Mouse (Mus musculus): ENCODE results near the gene Col24a1. TPM values are rescaled to one million over a fixed set of nuclear protein-coding genes. Genes with fewer than 3 reads are reported as not detected.
A peak's percentile ranks its signal among the peaks of the same experiment; 100 is the strongest.
"Not testable (repeated sequence)": the region's sequence is repeated elsewhere in the genome, so short reads cannot be mapped to it uniquely, and the experiment has no call there.

Col24a1 gene
- total RNA-seq, 2 experiments from 2014 or later: 1.1 to 1.3 TPM

DNA sequence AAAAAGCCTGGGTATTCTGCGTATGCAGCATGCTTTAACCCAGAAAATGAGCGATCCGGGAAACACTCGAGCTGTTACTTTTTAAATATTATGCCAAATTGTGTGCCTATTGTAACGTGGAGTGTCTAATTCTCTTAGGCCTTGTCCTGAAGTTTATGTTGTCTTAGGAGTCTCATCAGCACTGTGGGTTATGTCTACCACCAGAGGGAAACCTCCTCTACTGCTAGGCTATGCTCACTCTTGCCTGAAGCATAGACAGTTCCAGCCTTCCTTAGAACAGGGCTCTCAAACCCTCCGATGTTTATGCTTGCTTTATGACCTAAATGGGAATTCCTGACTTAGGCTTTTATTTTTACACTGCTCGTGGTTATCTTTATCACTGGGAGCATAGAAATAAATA lies 146.8 kb downstream of the Col24a1 start:
- intact Hi-C loops (cut with DNase I): loop anchor here (5.0 kb wide), 1 partner anchor 147 kb away; the partner anchor contains the start of gene Col24a1
- no peak for DNase-seq

- no peak for DNase-seq
- intact Hi-C loops (cut with DNase I): no loop called here
Measured at GRCm38 (mm10) chr3:145440993-145441392, 148.7 kb downstream of the Col24a1 start.

DNA sequence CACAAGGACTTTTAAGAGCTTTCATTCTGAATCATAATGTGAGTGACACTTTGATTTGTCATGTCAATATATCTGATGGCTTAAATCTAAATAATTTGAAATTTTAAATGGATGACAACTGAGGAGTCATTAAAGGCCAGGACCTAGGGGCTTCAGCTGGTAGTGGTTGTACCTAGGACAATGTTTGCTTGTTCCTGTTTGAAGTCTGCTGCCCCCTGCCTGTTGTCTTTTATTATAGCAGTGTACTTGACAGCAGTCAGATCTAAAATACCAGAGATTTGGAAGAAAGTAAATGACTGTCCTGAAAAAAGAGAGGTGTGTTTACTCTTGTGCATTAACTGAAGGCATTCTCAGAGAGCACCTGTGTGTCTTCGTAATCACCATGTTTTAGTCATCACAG lies 150.0 kb downstream of the Col24a1 start:
- intact Hi-C loops (cut with DNase I): loop anchor here (1.0 to 2.0 kb wide), 2 partner anchors 78 to 295 kb away; no protein-coding TSS in a partner anchor
- peak; percentile 46 to 71 for DNase-seq

- intact Hi-C loops (cut with DNase I): loop anchor here (2.0 kb wide), 1 partner anchor 296 kb away; no protein-coding TSS in a partner anchor
Measured at GRCm38 (mm10) chr3:145443167-145443566, 150.9 kb downstream of the Col24a1 start.

GRCm38 (mm10) chr3:145457039-145457438 lies 164.8 kb downstream of the Col24a1 start:
- intact Hi-C loops (cut with DNase I): no loop called here

More at GRCm38 (mm10) chr3:145443167-145443566, 150.9 kb downstream of the Col24a1 start:
- not testable (repeated sequence) for DNase-seq

DNA sequence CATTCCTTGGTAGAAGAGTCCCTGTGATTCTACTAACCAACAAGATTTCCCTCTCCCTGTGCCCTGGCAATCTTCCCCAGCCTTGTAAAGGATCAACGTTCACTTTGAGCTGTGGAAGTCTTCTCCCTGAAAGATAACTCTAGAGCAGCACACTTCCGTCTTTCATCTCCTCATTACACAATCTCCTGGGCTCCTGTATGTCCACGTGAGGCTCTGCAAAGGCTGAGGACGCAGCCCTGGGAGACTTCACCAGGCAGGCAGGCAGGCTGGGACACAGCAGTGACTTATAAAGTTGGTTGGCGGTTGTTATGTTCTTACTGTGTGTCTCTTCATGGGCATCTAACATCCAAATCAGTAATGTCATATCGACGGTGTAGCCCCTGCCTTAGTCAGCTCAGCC lies 170.1 kb downstream of the Col24a1 start:
- peak; percentile 2 to 26 for DNase-seq
- intact Hi-C loops (cut with DNase I): no loop called here

More at GRCm38 (mm10) chr3:145457039-145457438, 164.8 kb downstream of the Col24a1 start:
- no peak for DNase-seq

- DNase-seq: no peak
- intact Hi-C loops (cut with DNase I): no loop called here
Measured at GRCm38 (mm10) chr3:145463731-145464130, 171.5 kb downstream of the Col24a1 start.

DNA sequence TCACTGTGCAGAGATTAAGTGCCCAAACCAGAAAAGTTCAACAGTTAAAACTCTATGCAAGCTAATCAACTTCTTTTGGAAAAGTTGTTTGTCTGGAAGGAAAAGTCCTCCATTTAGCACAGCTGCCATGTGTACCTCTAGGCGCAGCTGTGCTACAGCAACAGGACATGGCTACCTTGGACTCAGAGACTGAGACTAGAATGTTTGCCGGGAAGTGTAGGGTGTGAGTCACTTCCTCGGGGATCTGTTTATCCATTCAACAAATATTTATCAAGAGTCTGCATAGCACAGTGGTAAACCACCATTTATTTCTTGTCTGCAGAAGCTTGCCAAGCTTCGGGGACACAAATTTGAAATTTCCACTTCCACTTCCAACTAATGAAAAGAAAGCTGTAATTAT lies 178.8 kb downstream of the Col24a1 start:
- intact Hi-C loops (cut with DNase I): loop anchor here (5.0 to 10.0 kb wide), 2 partner anchors 181 to 434 kb away; no protein-coding TSS in a partner anchor
- peak in 1 of 2 experiments; percentile 5 for DNase-seq

- intact Hi-C loops (cut with DNase I): loop anchor here (5.0 to 10.0 kb wide), 2 partner anchors 178 to 431 kb away; no protein-coding TSS in a partner anchor
- no peak for DNase-seq
Measured at GRCm38 (mm10) chr3:145474163-145474562, 181.9 kb downstream of the Col24a1 start.

DNA sequence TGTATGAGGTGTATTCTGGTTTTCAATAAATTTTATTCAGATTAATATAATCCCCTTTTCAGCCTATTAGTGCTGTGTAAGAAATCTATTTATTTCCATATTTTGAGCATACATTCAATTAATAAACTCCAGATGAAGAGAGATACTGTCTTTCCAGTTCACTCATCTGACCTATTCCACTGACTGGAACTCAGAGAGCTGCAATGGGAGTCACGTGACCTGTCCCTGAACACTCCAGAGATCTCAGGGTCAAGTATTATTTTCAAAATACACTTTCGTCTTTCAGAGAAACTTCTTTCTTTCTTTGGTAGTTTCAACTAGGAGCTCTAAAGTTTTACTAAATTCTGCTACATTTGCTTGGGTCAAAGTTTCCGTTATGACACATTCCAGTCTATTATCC lies 184.4 kb downstream of the Col24a1 start:
- intact Hi-C loops (cut with DNase I): loop anchor here (10.0 kb wide), 1 partner anchor 428 kb away; no protein-coding TSS in a partner anchor
- DNase-seq: no peak

DNA sequence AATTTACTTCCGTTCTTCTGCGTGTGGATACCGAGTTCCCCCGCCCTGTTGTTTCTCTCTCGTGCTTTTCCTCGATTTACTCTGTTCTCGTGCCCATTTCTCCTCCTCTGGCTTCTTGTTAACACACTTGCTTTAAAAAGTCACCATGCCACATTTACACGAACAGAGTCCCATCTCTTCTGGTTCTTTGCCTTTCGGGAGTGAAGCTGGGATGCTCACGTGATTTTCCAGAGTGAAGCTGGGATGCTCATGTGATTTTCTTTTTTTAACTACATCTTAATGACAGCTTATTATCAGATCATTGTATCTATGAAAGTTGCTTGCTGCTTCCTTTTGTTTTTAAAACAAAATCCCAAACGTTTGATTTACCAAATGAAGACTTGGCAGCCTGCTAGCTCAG lies 184.8 kb downstream of the Col24a1 start:
- intact Hi-C loops (cut with DNase I): loop anchor here (10.0 kb wide), 1 partner anchor 428 kb away; no protein-coding TSS in a partner anchor
- no peak for DNase-seq

- intact Hi-C loops (cut with DNase I): loop anchor here (10.0 kb wide), 1 partner anchor 426 kb away; no protein-coding TSS in a partner anchor
- DNase-seq: peak; percentile 5 to 8
Measured at GRCm38 (mm10) chr3:145478446-145478845, 186.2 kb downstream of the Col24a1 start.

DNA sequence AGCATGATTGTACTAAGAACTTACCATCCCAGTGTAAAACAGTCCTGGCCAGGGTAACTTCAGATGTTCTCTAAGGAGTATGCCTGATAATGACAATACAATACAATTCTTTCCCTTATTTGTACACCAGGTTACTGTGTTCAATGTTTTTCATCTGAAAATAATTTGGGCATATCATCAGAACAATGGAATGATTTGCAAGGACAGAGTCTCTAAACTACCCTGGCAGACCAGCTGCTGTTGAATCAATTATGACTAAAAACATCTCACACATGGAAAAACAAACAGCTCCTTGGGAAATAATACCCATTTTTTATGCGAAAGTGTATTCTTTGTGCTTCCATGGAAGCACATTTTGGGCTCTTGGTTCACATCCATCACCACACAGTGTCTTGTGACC lies 198.0 kb downstream of the Col24a1 start:
- no peak for DNase-seq
- intact Hi-C loops (cut with DNase I): no loop called here

GRCm38 (mm10) chr3:145491326-145491725 lies 199.1 kb downstream of the Col24a1 start:
- intact Hi-C loops (cut with DNase I): no loop called here
- DNase-seq: no peak

DNA sequence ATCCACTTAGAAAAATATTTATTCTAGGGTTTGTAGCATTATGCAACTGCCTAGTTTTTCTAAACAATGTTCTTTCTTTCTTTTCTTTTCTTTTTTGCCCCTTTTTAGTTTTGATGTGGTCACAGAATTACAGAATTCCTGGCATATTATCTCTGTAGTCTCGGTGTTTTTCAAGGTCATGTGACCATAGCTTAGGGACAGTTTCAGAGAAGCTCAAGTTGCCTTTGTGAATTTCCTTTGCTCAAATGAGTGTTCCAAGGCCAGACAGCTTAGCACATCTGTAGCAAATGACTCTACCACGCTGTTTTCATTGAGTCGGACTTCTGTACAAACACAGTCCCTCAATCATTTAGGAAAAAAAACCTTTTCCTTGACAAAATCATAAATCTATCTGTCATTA lies 205.9 kb downstream of the Col24a1 start:
- DNase-seq: no peak
- intact Hi-C loops (cut with DNase I): no loop called here

GRCm38 (mm10) chr3:145498893-145499292 lies 206.6 kb downstream of the Col24a1 start:
- no peak for DNase-seq
- intact Hi-C loops (cut with DNase I): no loop called here

GRCm38 (mm10) chr3:145504830-145505229 lies 212.6 kb downstream of the Col24a1 start:
- intact Hi-C loops (cut with DNase I): no loop called here
- DNase-seq: no peak

- intact Hi-C loops (cut with DNase I): no loop called here
- DNase-seq: no peak
Measured at GRCm38 (mm10) chr3:145508550-145508949, 216.3 kb downstream of the Col24a1 start.

DNA sequence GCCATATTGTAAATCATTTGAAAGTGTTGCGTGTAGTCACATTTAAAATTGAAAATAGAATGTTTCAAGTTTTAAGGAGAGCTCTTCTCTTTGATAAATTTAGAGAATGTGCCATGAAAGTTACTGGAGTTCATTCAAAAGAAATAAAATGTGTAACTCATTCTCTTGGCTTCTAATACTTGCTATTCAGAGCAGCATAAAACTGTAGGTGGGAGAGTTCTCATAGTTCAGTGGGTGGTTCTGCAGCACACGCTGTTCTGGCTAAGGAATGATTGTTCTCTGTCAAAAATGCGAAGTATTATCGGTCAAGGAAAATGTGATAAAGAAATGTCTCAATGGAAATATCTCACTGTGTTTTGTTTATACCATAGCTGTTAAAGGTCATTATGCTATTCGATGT lies 221.9 kb downstream of the Col24a1 start:
- DNase-seq: no peak
- intact Hi-C loops (cut with DNase I): no loop called here

DNA sequence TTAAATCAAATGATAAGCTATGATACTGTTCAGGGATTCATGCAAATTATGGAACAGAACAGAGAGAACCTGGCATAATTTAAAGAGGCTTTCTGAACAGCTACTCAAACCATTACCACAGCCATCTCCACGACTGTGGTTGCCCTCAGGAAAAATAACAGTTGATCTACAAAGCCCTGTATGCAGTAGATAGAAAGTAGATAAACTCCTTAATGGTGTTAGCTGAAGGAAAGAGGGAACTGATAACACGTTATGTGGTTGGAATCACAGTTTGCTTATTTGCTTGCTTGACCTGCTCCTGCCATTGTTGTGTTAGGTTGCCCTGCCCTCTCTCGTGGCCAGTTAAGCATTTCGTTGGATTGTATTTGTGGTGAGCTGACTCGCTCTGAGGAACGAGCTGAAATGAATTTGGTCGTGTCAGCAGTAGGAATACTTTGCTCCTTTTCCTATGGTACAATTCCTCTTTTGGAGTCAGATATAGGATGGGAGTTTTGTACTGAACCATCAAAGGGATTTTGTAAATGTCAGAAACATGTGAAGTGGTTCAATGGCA lies 229.3 kb downstream of the Col24a1 start:
- intact Hi-C loops (cut with DNase I): no loop called here
- DNase-seq: no peak

- intact Hi-C loops (cut with DNase I): no loop called here
- DNase-seq: no peak
Measured at GRCm38 (mm10) chr3:145522311-145522710, 230.0 kb downstream of the Col24a1 start.

DNA sequence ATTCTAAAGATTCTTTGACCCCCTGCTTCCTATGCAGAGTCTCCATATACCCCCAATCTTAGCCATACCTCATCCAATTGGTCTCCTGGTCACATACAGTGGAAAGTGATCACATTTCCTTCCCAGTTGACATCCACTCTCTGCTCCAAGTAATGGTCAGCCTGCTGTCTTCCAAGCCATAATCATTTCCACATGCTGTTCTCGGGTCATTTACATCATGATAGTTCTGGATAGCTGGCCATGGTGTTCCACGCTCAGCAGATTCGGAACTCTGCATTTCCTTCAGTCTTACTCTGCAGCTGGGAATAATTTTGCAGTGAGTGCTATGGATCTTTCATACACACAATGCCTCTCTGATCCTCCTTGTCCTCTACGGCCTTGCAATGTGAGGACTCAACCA lies 233.0 kb downstream of the Col24a1 start:
- DNase-seq: no peak
- intact Hi-C loops (cut with DNase I): no loop called here
